Mouse (Mus musculus): ENCODE results near the gene Cit.

GRCm38 (mm10) chr5:116039706-116040105 lies 194.6 kb downstream of the Cit start:
- TF ChIP-seq POLR2A (IDR thresholded peaks at IDR 0.05; ENCODE audit: control insufficient read depth, extremely low read depth, insufficient read depth, low read length, poor library complexity), result no peak
- TF ChIP-seq CTCF (IDR thresholded peaks at IDR 0.05; ENCODE audit: borderline replicate concordance, control insufficient read depth, extremely low read depth, insufficient read depth, low read length, poor library complexity), result no peak
